Mouse (Mus musculus) embryonic fibroblast, embryonic 13.5 days (primary cell): ENCODE data around the gene Gpbar1. TPM values are rescaled to one million over a fixed set of nuclear protein-coding genes. Genes with fewer than 3 reads are reported as not detected.
"Not testable (repeated sequence)": the region's sequence is repeated elsewhere in the genome, so short reads cannot be mapped to it uniquely, and the experiment has no call there.

Experiments used
- H3K27ac ChIP-seq: 2 replicates; pipeline ENCODE4 v1.5.1; 2012; ENCODE audit warnings: low read length, control low read depth, inconsistent platforms; ENCODE audit not compliant: insufficient read depth
- H3K4me1 ChIP-seq: 2 replicates; pipeline ENCODE4 v1.6.1; 2011; ENCODE audit warnings: low read length; ENCODE audit not compliant: control insufficient read depth, insufficient read depth
- H3K4me3 ChIP-seq: 2 replicates; pipeline ENCODE4 v1.5.1; 2011; ENCODE audit warnings: mild to moderate bottlenecking, control low read depth, low read length; ENCODE audit not compliant: insufficient read depth
- CTCF ChIP-seq: IDR thresholded peaks from 2 replicates; pipeline ENCODE4 v1.5.1; 2011; ENCODE audit warnings: mild to moderate bottlenecking, control low read depth, low read length, moderate library complexity, borderline replicate concordance; ENCODE audit not compliant: insufficient read depth
- POLR2A ChIP-seq: IDR thresholded peaks from 2 replicates; pipeline ENCODE4 v1.6.1; 2011; ENCODE audit warnings: low read depth, mild to moderate bottlenecking, control low read depth, low read length, moderate library complexity
- polyA plus RNA-seq: library from polyadenylated mRNA; stranded (reverse); fragments of >200 nt; gene quantifications from 2 replicates; pipeline ENCODE4 v1.2.4, GENCODE M21; 2011; ENCODE audit warnings: low read depth; ENCODE audit not compliant: missing spikeins, insufficient read length

Gpbar1 gene
- polyA plus RNA-seq, 1 experiment = 1.3 TPM

GRCm38 (mm10) chr1:74283686-74284463, 5.5 kb downstream of the Gpbar1 start:
- no peak; the same call in 1 of the 2 replicates for TF ChIP-seq POLR2A
- no peak for TF ChIP-seq CTCF
- Histone ChIP-seq H3K4me1 (peaks cover 4% of the 10 kb centered on the region), H3K4me3 (peak overlapping the region; percentile 72), H3K27ac (no peak overlapping the region)

GRCm38 (mm10) chr1:74284543-74285160, 6.3 kb downstream of the Gpbar1 start, which contains the start of the genes Aamp and Pnkd:
Gene Aamp, minus strand, starts transcription at chr1:74284738.
Gene Pnkd, plus strand, starts transcription at chr1:74284930.
- Histone ChIP-seq H3K4me3 (peak within 1 kb of the TSS; percentile 94), H3K4me1 (peaks cover 4% of the 10 kb centered on the region), H3K27ac (no peak within 1 kb of the TSS)
- TF ChIP-seq POLR2A = peak; percentile 85
- no peak for TF ChIP-seq CTCF

GRCm38 (mm10) chr1:74285212-74286010, 7.1 kb downstream of the Gpbar1 start:
- H3K4me3 ChIP-seq = peak overlapping the region; percentile 94
- no peak overlapping the region for H3K27ac ChIP-seq
- no peak for TF ChIP-seq POLR2A
- no peak for TF ChIP-seq CTCF
- H3K4me1 ChIP-seq = peaks cover 4% of the 10 kb centered on the region

GRCm38 (mm10) chr1:74286869-74287607, 8.7 kb downstream of the Gpbar1 start:
- H3K4me3 ChIP-seq, H3K27ac ChIP-seq, H3K4me1 ChIP-seq: not testable (repeated sequence)

- no peak for TF ChIP-seq CTCF
- no peak for TF ChIP-seq POLR2A
- Histone ChIP-seq H3K4me3 (no peak overlapping the region), H3K27ac (no peak overlapping the region), H3K4me1 (peaks cover 2% of the 10 kb centered on the region; the same call in 1 of the 2 replicates)
Measured at GRCm38 (mm10) chr1:74288327-74288726, 10.0 kb downstream of the Gpbar1 start.

GRCm38 (mm10) chr1:74289248-74289647, 10.9 kb downstream of the Gpbar1 start:
- peaks cover 2% of the 10 kb centered on the region; the same call in 1 of the 2 replicates for H3K4me1 ChIP-seq
- H3K27ac ChIP-seq = no peak overlapping the region
- TF ChIP-seq POLR2A (no peak), CTCF (no peak)
- H3K4me3 ChIP-seq = no peak overlapping the region

GRCm38 (mm10) chr1:74289740-74290139, 11.4 kb downstream of the Gpbar1 start:
- TF ChIP-seq CTCF (no peak), POLR2A (no peak)
- peaks cover 4% of the 10 kb centered on the region; the same call in 1 of the 2 replicates for H3K4me1 ChIP-seq
- no peak overlapping the region for H3K4me3 ChIP-seq
- no peak overlapping the region for H3K27ac ChIP-seq

- Histone ChIP-seq H3K4me3 (no peak overlapping the region), H3K4me1 (peaks cover 8% of the 10 kb centered on the region; the same call in 1 of the 2 replicates), H3K27ac (no peak overlapping the region)
- TF ChIP-seq POLR2A (no peak), CTCF (no peak)
Measured at GRCm38 (mm10) chr1:74290141-74290540, 11.8 kb downstream of the Gpbar1 start.

GRCm38 (mm10) chr1:74292331-74293020, 14.1 kb downstream of the Gpbar1 start:
- Histone ChIP-seq H3K4me3 (no peak overlapping the region), H3K4me1 (peaks cover 21% of the 10 kb centered on the region), H3K27ac (no peak overlapping the region)
- TF ChIP-seq CTCF (no peak), POLR2A (no peak)
